Mouse (Mus musculus): ENCODE results near the gene Ly6g6c.

Ly6g6c gene

GRCm38 (mm10) chr17:35051156-35052086, 13.8 kb upstream of the Ly6g6c start:
- ATAC-seq (ENCODE audit: insufficient number of reproducible peaks, low FRiP score, low TSS enrichment), result 0 out of 2 replicates have a peak, but pooled peaks have one; percentile 33

- no peak for ATAC-seq (ENCODE audit: insufficient number of reproducible peaks, low FRiP score, low TSS enrichment)
Observed at GRCm38 (mm10) chr17:35052271-35052798, 12.9 kb upstream of the Ly6g6c start.

GRCm38 (mm10) chr17:35055691-35056495, 9.3 kb upstream of the Ly6g6c start:
- no peak for ATAC-seq (ENCODE audit: insufficient number of reproducible peaks, low FRiP score, low TSS enrichment)

- no peak for ATAC-seq (ENCODE audit: insufficient number of reproducible peaks, low FRiP score, low TSS enrichment)
Observed at GRCm38 (mm10) chr17:35057090-35057489, 8.1 kb upstream of the Ly6g6c start.

- ATAC-seq (ENCODE audit: insufficient number of reproducible peaks, low FRiP score, low TSS enrichment), result no peak
Observed at GRCm38 (mm10) chr17:35058316-35058715, 6.9 kb upstream of the Ly6g6c start.

GRCm38 (mm10) chr17:35058911-35059892, 6.0 kb upstream of the Ly6g6c start, which contains the start of gene Ddah2:
TSS of gene Ddah2 (plus strand) at chr17:35059035.
- peak; percentile 63; the same call in 1 of the 2 replicates for ATAC-seq (ENCODE audit: insufficient number of reproducible peaks, low FRiP score, low TSS enrichment)

GRCm38 (mm10) chr17:35060071-35060470, 5.1 kb upstream of the Ly6g6c start:
- no peak for ATAC-seq (ENCODE audit: insufficient number of reproducible peaks, low FRiP score, low TSS enrichment)

- ATAC-seq (ENCODE audit: insufficient number of reproducible peaks, low FRiP score, low TSS enrichment), result no peak
Observed at GRCm38 (mm10) chr17:35060737-35061297, 4.4 kb upstream of the Ly6g6c start.

- ATAC-seq (ENCODE audit: insufficient number of reproducible peaks, low FRiP score, low TSS enrichment), result no peak
Observed at GRCm38 (mm10) chr17:35061299-35061698, 3.9 kb upstream of the Ly6g6c start.

GRCm38 (mm10) chr17:35063466-35063865, 1.7 kb upstream of the Ly6g6c start:
- ATAC-seq (ENCODE audit: insufficient number of reproducible peaks, low FRiP score, low TSS enrichment), result no peak

- no peak for ATAC-seq (ENCODE audit: insufficient number of reproducible peaks, low FRiP score, low TSS enrichment)
Observed at GRCm38 (mm10) chr17:35064378-35064877, 760 bp upstream of the Ly6g6c start.

- ATAC-seq (ENCODE audit: insufficient number of reproducible peaks, low FRiP score, low TSS enrichment), result no peak
Observed at GRCm38 (mm10) chr17:35066084-35066483, 896 bp downstream of the Ly6g6c start, which contains the start of gene Mpig6b. TSS of gene Mpig6b (minus strand) at chr17:35066184.

GRCm38 (mm10) chr17:35068213-35068914, 3.2 kb downstream of the Ly6g6c start:
- ATAC-seq (ENCODE audit: insufficient number of reproducible peaks, low FRiP score, low TSS enrichment), result no peak

- peak; percentile 87 for ATAC-seq (ENCODE audit: insufficient number of reproducible peaks, low FRiP score, low TSS enrichment)
Observed at GRCm38 (mm10) chr17:35070556-35071229, 5.5 kb downstream of the Ly6g6c start.

- no peak for ATAC-seq (ENCODE audit: insufficient number of reproducible peaks, low FRiP score, low TSS enrichment)
Observed at GRCm38 (mm10) chr17:35071454-35071853, 6.3 kb downstream of the Ly6g6c start.

- ATAC-seq (ENCODE audit: insufficient number of reproducible peaks, low FRiP score, low TSS enrichment), result peak; percentile 57
Observed at GRCm38 (mm10) chr17:35074097-35074496, 8.9 kb downstream of the Ly6g6c start.

GRCm38 (mm10) chr17:35076507-35077176, 11.5 kb downstream of the Ly6g6c start, which contains the start of gene Ly6g6e:
TSS of gene Ly6g6e (plus strand) at chr17:35076902.
- ATAC-seq (ENCODE audit: insufficient number of reproducible peaks, low FRiP score, low TSS enrichment), result no peak
